Mouse (Mus musculus) heart, postnatal 0 days (tissue): Measurements from ENCODE around the gene Lig1.

Source experiments
- CTCF ChIP-seq: IDR thresholded peaks from 2 replicates; pipeline ENCODE4 v1.5.1; 2016; ENCODE audit warnings: antibody characterized with exemption, control low read depth, low read depth
- EP300 ChIP-seq: IDR thresholded peaks from 2 replicates; pipeline ENCODE4 v1.6.1; 2016; ENCODE audit warnings: antibody characterized with exemption, low read depth

DNA sequence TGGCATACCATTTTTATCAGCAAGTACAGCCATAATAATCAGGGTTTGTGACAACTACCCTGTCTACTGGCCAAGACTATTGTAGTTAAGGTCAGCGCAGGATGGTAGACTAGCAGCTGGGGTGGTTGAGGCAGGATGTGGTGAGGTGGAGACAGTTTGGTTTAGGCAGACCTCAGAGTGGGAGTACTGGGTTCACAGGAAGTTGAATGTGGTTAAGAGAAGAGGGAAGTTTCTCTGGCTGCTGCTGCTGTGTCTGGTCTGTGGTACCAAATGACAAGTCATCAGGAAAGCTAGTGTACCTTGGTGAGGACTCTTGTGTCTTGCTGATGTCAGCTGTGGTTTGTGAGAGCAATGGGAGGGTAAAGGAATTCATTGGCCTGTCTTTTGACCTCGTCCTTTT, 25.7 kb downstream of the Lig1 start:
- no peak for TF ChIP-seq CTCF
- TF ChIP-seq EP300 = no peak
